Mouse (Mus musculus) thymus, postnatal 10 days (tissue): ENCODE measurements around the gene Rsg1.

Experiments
- DNase-seq, 2 experiments: peaks; one replicate each; pipeline ENCODE4 v3.0.0; 2021; ENCODE audit warnings: low spot score in 2 of 2

Rsg1 gene

DNA sequence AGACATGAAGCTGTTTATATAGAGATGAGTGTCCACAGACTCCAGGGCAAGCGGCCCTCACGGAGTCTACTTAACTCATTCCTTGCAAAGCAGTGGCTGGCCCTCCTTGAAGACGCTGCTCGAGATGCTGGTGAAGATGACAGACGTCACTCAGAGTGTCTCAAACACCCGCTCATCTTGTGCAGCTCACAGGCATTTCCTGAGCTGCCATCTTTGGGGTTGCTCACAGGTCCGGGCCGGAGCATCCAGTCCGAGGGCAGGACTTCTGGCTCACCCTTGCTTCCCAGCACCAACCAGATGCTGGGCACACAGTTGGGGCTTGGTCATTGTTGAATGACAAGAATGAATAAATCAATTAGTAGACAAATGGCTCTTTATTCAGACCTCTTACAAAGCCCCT is 864 bp upstream of the Rsg1 start:
- DNase-seq: no peak

DNA sequence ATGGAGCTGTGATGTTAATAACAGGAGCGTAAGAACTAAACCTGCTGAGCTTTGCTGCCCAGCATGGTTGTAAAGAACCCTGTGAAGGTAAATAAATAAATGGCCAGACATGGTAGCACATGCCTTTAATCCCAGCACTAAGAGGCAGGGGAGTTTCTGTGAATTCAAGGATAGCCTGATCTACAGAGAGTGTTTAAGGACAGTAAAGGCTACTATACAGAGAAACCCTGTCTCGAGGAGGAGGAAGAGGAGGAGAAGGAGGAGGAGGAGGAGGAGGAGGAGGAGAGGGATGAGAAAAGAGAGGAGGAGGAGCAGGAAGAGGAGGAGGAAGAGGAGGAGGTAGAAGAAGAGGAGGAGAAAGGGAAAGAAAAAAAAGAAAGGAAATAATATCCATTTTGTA is 414 bp upstream of the Rsg1 start:
- DNase-seq: no peak

DNA sequence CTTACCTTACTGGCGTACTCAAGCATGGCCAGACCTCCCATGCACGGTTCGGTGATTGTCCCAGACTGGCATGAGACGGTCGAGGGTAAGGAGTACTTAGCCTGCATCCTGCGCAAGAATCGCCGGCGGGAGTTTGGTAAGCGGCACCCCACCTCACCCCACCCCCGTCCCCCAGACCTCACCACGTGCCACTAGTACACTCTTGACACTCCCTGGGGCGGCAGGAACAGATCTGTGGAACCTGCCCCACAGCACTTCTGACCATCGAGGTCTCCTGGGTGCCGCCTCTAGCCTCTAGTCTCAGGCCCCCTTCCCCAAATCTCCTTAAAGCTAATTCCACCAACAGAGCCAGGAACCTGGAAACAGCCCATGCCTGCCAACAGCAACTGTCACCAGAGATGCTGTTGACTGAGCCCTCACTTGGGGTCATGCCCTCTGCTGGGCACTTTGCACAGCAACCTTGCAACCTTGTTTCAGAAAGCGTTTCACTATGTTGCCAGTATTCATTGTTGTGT is 638 bp downstream of the Rsg1 start:
- DNase-seq: peak; percentile 53 to 69

GRCm38 (mm10) chr4:141219583-141220213 is 5.9 kb downstream of the Rsg1 start:
- no peak for DNase-seq

DNA sequence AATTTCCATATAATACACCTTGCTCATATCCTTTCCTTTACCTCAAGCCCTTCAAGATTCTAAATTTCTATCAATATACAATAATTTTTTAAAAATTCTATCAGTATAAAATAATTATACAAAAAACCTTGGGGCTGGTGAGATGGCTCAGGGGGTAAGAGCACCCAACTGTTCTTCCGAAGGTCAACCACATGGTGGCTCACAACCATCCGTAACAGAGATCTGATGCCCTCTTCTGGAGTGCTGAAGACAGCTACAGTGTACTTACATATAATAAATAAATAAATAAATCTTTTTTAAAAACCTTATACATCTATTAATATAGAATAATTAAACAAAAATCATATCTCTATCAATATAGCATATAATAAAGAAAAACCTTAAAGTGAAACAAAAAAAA is 8.1 kb downstream of the Rsg1 start:
- no peak for DNase-seq

DNA sequence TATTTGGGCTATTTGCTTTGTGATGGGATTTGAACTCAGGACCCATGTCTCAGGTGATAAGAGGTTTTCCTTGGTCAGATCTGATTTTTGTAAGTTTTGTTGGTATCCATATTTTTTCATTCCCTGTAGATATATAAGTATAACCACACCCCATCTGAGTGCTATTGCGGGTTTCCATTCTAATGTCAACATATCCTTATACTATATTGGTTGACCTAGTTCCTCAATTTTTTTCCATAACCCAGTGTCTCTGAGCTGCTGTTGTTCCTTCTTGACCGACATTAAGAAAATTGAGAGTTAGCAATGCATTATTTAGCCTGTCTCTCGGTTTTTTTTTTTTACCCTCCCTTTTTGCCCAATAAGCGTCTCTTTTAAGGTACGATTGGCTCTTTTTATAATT is 9.0 kb downstream of the Rsg1 start:
- DNase-seq: no peak

GRCm38 (mm10) chr4:141228687-141229086 is 14.9 kb downstream of the Rsg1 start:
- DNase-seq: no peak

- no peak for DNase-seq
Observed at GRCm38 (mm10) chr4:141233196-141233595, 19.4 kb downstream of the Rsg1 start.

- DNase-seq: no peak
Observed at GRCm38 (mm10) chr4:141235537-141236111, 21.9 kb downstream of the Rsg1 start.

GRCm38 (mm10) chr4:141236856-141237255 is 23.1 kb downstream of the Rsg1 start:
- DNase-seq: no peak

DNA sequence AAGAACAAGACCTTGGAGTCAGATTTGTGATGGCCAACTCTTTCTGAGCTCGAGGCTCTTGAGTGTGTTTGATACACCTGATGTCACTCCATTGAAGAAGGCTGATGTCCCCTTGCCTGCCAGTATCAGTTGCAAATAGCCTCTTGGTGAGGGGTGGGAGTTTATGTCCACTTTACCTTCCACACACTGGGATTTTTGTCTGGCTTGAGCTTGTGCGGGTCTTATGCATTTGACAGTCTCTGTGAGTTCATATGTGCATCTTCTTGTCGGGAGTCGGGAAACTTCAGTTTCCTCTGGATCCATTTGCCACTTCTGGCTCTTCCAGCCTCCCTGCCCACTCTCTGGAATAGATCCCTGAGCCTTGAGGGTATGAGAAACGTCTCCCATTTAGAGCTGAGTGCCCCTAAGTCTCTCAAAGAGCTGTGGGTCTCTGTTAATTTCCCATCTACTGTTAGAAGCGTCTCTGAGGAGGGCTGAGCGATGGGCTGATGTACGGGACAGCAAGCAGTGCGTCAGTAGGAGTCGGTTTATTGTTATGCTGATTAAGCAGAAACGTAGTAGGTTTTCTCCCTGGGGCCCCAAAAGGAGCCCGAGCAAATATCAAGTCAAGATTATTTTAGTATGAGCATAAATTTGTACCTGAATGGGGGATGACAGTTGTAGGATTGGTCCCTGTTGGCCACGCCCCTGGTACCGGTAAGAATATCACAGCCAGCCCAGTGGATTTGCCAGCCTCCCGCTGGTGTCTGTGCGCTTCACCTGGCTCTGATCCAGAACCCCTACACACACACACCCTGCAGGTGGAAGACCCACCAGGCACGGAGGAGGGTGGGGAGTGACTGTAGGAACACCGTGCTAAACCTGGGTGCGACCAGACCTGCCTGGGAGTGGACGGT is 25.0 kb downstream of the Rsg1 start:
- DNase-seq: no peak

DNA sequence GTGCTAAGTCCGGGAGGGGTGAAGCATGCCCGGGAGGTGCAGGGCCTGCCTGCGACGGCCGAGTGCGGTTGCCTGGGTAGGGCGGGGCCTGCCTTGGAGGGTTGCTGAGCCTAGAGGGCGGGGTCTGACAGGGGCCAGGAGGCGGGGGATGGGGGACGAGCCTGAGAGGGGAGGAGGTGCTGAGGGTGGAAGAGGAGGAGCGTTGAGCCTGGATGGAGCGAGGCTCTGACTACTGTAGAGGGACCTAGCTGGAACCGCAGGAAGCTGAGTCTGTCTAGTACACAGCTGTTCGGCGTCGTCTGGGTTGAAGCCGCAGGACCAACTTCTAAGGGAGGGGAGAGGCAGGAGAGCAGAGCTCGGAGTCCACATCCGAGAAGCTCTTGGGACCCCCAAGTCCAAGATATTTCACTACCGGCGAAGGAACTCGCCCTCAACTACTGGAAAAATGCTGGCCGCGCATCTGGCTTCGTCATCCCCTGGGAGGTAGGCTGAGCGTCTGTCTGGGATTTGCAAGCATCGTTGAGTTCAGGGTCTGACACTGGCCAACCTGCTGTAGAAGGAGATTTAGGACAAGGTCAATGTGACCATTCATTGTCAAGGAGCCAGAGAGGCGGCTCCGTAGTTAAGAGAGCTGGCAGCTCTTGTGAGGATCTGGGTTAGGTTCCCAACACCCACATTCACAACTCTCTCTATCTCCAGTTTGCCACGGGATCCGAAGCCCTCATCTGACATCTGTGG is 25.8 kb downstream of the Rsg1 start, which contains the start of gene Arhgef19:
Arhgef19 (plus strand) TSS at position 112 of the 738 bp plus-strand sequence.
- peak; percentile 68 to 71 for DNase-seq

DNA sequence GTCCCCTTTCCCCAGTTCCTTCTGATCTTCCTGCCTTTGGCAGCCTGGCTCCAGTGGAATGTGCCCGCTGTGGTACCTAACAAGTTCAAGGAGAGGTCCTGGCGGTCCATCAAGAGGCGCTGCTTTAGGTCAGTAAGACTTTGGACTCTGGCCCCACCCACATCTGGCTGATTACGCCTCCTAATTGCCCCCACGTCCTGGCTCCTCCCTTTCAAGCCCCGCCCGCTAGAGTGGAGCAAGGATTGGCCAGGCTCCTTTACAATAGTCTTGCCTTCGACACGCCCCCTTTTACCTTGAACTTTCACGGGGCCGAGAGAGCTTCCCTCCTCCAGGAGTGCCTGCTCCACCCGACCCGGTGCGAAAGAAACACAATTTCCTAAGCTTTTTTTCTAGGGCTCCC is 26.9 kb downstream of the Rsg1 start:
- DNase-seq: no peak

DNA sequence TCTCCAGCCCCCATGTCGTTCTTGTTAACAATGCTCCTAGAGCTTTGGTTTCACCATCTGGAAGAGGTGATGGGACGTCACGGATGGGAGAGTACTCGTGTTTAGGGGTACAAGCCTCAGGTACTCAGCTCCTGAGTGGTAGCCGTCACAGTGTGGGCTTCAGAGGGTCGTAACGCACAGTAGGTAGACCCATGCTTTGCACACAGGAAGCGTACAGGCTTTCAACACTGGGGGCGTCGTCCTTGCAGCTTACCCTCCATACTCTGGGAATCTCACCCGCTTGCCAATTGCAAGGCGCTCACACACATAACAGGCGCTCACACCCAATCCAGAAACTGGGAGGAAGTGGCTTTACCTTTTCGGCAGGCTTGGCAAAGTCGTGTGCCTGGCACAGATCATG is 28.1 kb downstream of the Rsg1 start:
- no peak for DNase-seq

- no peak for DNase-seq
Observed at GRCm38 (mm10) chr4:141242651-141243241, 29.0 kb downstream of the Rsg1 start.

DNA sequence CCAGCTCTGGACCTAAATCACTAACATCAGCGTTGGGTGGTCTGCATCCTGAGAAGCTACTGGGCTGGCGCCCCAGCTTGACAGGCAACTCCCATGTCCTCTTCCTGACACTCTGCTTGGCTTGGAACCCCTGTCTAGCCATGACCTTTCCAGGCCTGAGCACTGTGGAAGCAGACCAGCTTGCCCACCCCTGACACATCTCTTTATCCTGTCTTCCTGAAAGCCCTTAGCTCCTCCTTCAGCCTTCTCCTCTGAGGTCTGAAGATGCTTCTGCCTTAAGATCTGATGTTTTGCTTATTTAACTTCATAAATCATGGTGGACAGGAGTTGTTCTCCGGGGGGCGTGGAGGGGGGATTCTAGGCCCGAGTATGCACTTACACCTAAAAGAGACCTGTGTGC is 29.9 kb downstream of the Rsg1 start:
- no peak for DNase-seq

DNA sequence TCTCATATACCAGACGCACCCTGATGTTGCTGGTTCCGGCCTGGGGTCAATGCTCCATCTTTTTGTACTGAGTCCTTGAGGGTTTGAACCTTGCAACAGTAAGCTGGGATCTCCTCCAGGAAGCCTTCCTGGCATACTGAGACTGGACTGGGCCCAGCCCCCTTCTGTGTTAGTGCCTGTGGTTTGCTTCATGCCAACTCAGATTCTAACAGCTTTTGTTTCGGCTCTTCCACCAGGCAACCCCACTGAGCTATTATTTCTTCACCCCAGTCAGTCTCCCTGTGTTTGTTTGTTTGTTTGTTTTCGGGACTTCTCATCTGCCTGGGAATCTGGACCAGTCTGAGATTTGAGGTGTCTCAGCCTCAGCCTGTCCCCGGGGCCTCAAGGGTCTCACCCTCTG is 30.6 kb downstream of the Rsg1 start:
- no peak for DNase-seq

GRCm38 (mm10) chr4:141244931-141245425 is 31.2 kb downstream of the Rsg1 start:
- no peak for DNase-seq

GRCm38 (mm10) chr4:141246089-141246997 is 32.6 kb downstream of the Rsg1 start:
- no peak for DNase-seq

GRCm38 (mm10) chr4:141246998-141247350 is 33.2 kb downstream of the Rsg1 start:
- DNase-seq: no peak
